Mouse (Mus musculus): Measurements from ENCODE around the gene Itgav.

- TF ChIP-seq POLR2A (IDR thresholded peaks at IDR 0.05; ENCODE audit: borderline replicate concordance, extremely low read depth, low read depth, low read length) (no peak), CTCF (IDR thresholded peaks at IDR 0.05; ENCODE audit: insufficient read depth, low read length) (no peak)
These were observed 38.1 kb downstream of the Itgav start for GRCm38 (mm10) chr2:83762106-83762855.

Data from lung, adult 2 months (tissue).